Mouse (Mus musculus) liver, embryonic 14.5 days (tissue): ENCODE results near the gene Egln3. TPM values are rescaled to one million over a fixed set of nuclear protein-coding genes. Genes with fewer than 3 reads are reported as not detected.
A peak's percentile ranks its signal among the peaks of the same experiment; 100 is the strongest.

Source experiments
- ATAC-seq: fragments of 200-750 bp; cut with Nextera tagmentation; 2 replicates; pipeline ENCODE4 v1.8.0; 2017; ENCODE audit warnings: moderate number of reproducible peaks, mild to moderate bottlenecking, moderate library complexity; ENCODE audit not compliant: insufficient read depth
- DNase-seq, 3 experiments: peaks; one replicate each; pipeline ENCODE4 v3.0.0-alpha.2; 2012 to 2013; ENCODE audit warnings: low read depth in 3 of 3, low spot score in 3 of 3
- H3K27ac ChIP-seq: fragments of 300-500 bp; sonication (generic); 2 replicates; pipeline ENCODE4 v1.5.1; 2014; ENCODE audit warnings: moderate library complexity, mild to moderate bottlenecking, control low read depth, inconsistent platforms
- H3K27me3 ChIP-seq: fragments of 300-500 bp; sonication (generic); 2 replicates; pipeline ENCODE4 v1.6.1; 2014; ENCODE audit warnings: mild to moderate bottlenecking, low read length, moderate library complexity; ENCODE audit not compliant: control insufficient read depth, insufficient read depth
- H3K36me3 ChIP-seq: fragments of 300-500 bp; sonication (generic); replicated peaks from 2 replicates; pipeline ENCODE4 v1.6.1; 2014; ENCODE audit warnings: low read depth; ENCODE audit not compliant: control insufficient read depth, insufficient read depth
- H3K4me1 ChIP-seq, 2 experiments: fragments of 200-500 bp in 1 of 2; fragments of 300-500 bp in 1 of 2; sonication (generic) in 1 of 2; replicated peaks; 2 replicates each; pipeline ENCODE4 v1.6.1; 2012 to 2014; ENCODE audit warnings: antibody characterized with exemption in 1 of 2, inconsistent platforms in 1 of 2, low read length in 1 of 2; ENCODE audit not compliant: control insufficient read depth in 2 of 2, insufficient read depth in 2 of 2
- H3K4me2 ChIP-seq: fragments of 300-500 bp; sonication (generic); 2 replicates; pipeline ENCODE4 v1.6.1; 2014; ENCODE audit warnings: low read depth, mild to moderate bottlenecking, control low read depth, moderate library complexity
- H3K4me3 ChIP-seq, 2 experiments: fragments of 200-500 bp in 1 of 2; fragments of 300-500 bp in 1 of 2; sonication (generic) in 1 of 2; 2 replicates each; pipeline ENCODE4 v1.5.1; 2012 to 2014; ENCODE audit warnings: low read depth in 2 of 2, low read length in 2 of 2, mild to moderate bottlenecking in 2 of 2, control low read depth in 1 of 2, inconsistent platforms in 1 of 2, moderate library complexity in 1 of 2; ENCODE audit not compliant: insufficient read depth in 1 of 2
- H3K9ac ChIP-seq: fragments of 300-500 bp; sonication (generic); replicated peaks from 2 replicates; pipeline ENCODE4 v1.6.1; 2014; ENCODE audit warnings: mild to moderate bottlenecking, control low read depth, moderate library complexity
- H3K9me3 ChIP-seq: fragments of 300-500 bp; sonication (generic); 2 replicates; pipeline ENCODE4 v1.6.1; 2016; ENCODE audit warnings: low read length, mixed read lengths; ENCODE audit not compliant: control insufficient read depth
- CTCF ChIP-seq: IDR thresholded peaks from 2 replicates; pipeline ENCODE4 v1.5.1; 2016; ENCODE audit warnings: antibody characterized with exemption, low read depth, control low read depth
- EP300 ChIP-seq: IDR thresholded peaks from 2 replicates; pipeline ENCODE4 v1.6.1; 2016; ENCODE audit warnings: antibody characterized with exemption, low read depth
- WGBS: fragments of 180-500 bp; shearing (Covaris S2); extraction: QIAGEN DNeasy Blood & Tissue Kit; methylation state at CpG from one replicate; pipeline ENCODE4 v1.1.7; 2014; ENCODE audit not compliant: insufficient replicate concordance; 5-methylcytosine and 5-hydroxymethylcytosine counted together
- polyA plus RNA-seq, 2 experiments: library from polyadenylated mRNA; depleted of rRNA in 1 of 2; stranded (reverse) in 1 of 2; unstranded in 1 of 2; fragments of >200 nt; fragmentation: Nextera tagmentation in 1 of 2; extraction: Ambion mirVana in 1 of 2; gene quantifications; 2 replicates each; pipeline versions ENCODE4 v1.2.1 to v1.2.3; 2012 to 2014

Egln3 gene
- polyA plus RNA-seq, 2 experiments, result 1.1 to 1.5 TPM

DNA sequence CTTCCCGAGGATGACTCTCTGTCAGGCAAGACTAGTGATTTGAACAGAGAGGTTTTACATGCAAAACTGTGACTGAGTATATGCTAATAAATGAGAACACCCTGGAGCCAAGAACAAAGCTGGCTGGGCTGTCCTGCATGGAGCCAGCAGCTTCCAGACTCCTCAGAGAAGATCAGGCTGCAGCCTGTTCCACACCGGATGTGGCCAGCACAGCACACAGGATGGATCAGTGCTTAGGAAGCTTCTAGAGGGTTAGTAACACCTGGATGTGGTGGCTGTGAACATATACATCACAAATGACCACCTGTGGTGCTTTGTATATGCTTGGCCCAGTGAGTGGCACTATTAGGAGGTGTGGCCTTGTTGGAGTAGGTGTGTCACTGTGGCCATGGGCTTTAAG is 43.4 kb downstream of the Egln3 start:
- Histone ChIP-seq H3K9me3 (no peaks in the 10 kb centered on the region), H3K4me2 (no peak overlapping the region), H3K9ac (no peak overlapping the region), H3K36me3 (no peaks in the 10 kb centered on the region), H3K4me3 (no peak overlapping the region), H3K27ac (no peak overlapping the region), H3K4me1 (peaks cover 30 to 42% of the 10 kb centered on the region in 2 experiments), H3K27me3 (no peaks in the 10 kb centered on the region; the same call in 1 of the 2 replicates)
- no peak for DNase-seq
- ATAC-seq, result no peak
- TF ChIP-seq EP300 (no peak), CTCF (no peak)
- 92% methylated on average over 2 of the region's 2 CpGs for WGBS

DNA sequence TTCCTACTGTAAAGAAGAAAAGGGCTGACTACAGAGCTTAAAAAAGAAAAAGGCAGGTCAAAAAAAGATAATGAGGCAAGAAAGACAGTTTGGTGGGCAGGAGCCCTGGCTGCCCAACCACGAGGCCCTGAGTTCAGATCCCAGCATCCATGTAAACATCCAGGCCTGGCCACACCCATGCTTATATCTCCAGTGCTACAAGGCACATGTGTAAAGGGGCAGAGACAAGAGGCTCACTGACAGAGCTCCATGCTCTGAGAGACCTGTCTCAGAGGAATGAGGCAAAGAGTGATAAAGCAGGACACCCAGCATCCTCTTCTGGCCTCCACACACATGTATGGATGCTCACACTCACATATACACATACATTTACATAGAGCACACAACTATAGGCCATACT is 48.9 kb downstream of the Egln3 start:
- H3K4me3 ChIP-seq, result no peak overlapping the region
- peak; percentile 58; the same call in 1 of the 2 replicates for ATAC-seq
- TF ChIP-seq EP300 (no peak), CTCF (no peak)

GRCm38 (mm10) chr12:54146943-54147556 is 56.6 kb downstream of the Egln3 start:
- H3K4me3 ChIP-seq, result no peak overlapping the region
- H3K27ac ChIP-seq, result no peak overlapping the region
- no peak for TF ChIP-seq EP300
- TF ChIP-seq CTCF, result peak; percentile 16; the same call in 1 of the 2 replicates
- DNase-seq (no peak), ATAC-seq (no peak)
- no peaks in the 10 kb centered on the region for H3K9me3 ChIP-seq
- H3K4me1 ChIP-seq, result no peaks in the 10 kb centered on the region
- H3K4me2 ChIP-seq, result no peak overlapping the region
- 31% methylated on average over 12 of the region's 12 CpGs for WGBS
- H3K36me3 ChIP-seq, result no peaks in the 10 kb centered on the region
- H3K9ac ChIP-seq, result no peak overlapping the region
- no peaks in the 10 kb centered on the region for H3K27me3 ChIP-seq

More for the DNA sequence above, 48.9 kb downstream of the Egln3 start:
- H3K4me1 ChIP-seq, result peaks cover 2 to 12% of the 10 kb centered on the region in 2 experiments; a peak in 2 of 4 replicates
- no peak overlapping the region for H3K4me2 ChIP-seq
- H3K36me3 ChIP-seq, result no peaks in the 10 kb centered on the region
- H3K27me3 ChIP-seq, result no peaks in the 10 kb centered on the region
- no peak for DNase-seq
- H3K27ac ChIP-seq, result no peak overlapping the region
- 20% methylated on average over 1 of the region's 1 CpGs for WGBS
- no peaks in the 10 kb centered on the region for H3K9me3 ChIP-seq
- H3K9ac ChIP-seq, result no peak overlapping the region
